Mouse (Mus musculus) sigmoid colon, adult 10 weeks (tissue): ENCODE data around the gene Vmn2r50. TPM values are rescaled to one million over a fixed set of nuclear protein-coding genes. Genes with fewer than 3 reads are reported as not detected.

Source experiments
- polyA plus RNA-seq: library from polyadenylated mRNA; stranded (reverse); fragments of 350-450 nt; fragmentation: Illumina TruSeq; extraction: RNeasy Lipid Tissue Mini Kit (QIAGEN cat#74804); gene quantifications from one replicate; pipeline ENCODE4 v1.2.3, GENCODE M21; 2014; ENCODE audit warnings: low read depth, low replicate concordance

Vmn2r50 gene
- not detected for polyA plus RNA-seq

DNA sequence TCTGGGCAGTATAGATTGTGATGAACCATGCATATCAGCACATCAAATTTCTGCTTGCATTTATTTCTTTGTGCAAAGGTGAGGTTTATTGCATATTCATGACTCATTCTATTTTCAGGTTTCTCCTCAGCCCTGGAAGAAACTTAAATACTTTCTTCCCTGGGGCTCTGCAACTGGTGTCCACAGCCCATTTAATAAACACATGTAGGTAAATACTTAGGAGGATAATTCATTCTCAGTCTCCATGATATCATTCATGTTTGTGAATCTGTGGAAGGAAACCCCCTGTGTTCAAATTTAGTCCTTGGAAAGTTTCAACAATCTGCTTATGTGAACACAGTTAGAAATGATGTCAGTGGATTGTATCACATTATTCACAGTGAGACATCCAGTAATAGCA is at the start of gene Vmn2r50:
Vmn2r50 (minus strand) TSS at position 101 of the 400 bp plus-strand sequence.

DNA sequence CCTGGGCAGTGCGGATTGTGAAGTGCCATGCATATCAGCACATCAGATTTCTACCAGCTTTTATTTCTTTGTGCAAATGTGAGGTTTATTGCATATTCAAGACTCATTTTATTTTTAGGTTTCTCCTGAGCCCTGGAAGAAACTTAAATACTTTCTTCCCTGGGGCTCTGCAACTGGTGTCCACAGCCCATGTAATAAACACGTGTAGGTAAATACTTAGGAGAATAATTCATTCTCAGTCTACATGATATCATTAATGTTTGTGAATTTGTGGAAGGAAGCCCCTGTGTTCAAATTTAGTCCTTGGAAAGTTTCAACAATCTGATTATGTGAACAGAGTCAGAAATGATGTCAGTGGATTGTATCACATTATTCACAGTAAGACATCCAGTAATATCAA is 60.9 kb downstream of the Vmn2r50 start, which contains the start of gene Vmn2r49:
Vmn2r49 (minus strand) TSS at position 101 of the 400 bp plus-strand sequence.

Other genes with a start within 250 kb of the Vmn2r50 start
- not detected for gene Vmn2r47, start 212.0 kb downstream of the Vmn2r50 start, polyA plus RNA-seq
- gene Vmn2r48, start 99.7 kb downstream of the Vmn2r50 start, polyA plus RNA-seq, result not detected
- not detected for gene Vmn2r49, start 61.0 kb downstream of the Vmn2r50 start, polyA plus RNA-seq
- not detected for gene Vmn2r51, start 52.4 kb upstream of the Vmn2r50 start, polyA plus RNA-seq
- gene Vmn2r52, start 123.3 kb upstream of the Vmn2r50 start, polyA plus RNA-seq, result not detected
- not detected for gene Vmn1r66, start 224.7 kb upstream of the Vmn2r50 start, polyA plus RNA-seq